Mouse (Mus musculus) T-helper 2 cell (primary cell): ENCODE results near the gene Stxbp6.

Source experiments
- in situ Hi-C: fragments of 300-600 bp; cut with MboI, MseI; formaldehyde crosslinking; loops from one replicate; pipeline ENCODE4 v1.15.1; 2025; ENCODE audit warnings: high pct_unique_total_duplicates

Stxbp6 gene

DNA sequence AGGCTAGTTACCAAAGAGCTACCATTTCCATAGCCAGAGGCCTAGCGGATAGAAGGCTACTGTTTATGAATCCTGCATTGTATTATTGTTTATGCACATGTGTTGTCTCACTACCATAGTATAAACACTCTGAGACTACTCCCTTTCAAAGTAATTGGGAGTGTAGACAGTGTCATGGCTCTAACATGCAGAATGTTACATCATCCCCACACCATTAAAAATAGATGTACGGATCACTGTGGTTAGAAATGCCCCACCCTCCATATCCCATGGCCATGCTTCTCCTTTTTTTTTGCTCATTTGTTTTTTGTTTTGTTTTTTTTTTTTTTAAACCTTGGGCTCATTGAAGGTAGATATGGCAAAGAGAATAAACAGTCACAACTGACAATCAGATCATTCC lies 154.9 kb downstream of the Stxbp6 start:
- in situ Hi-C loops, result no loop called here

DNA sequence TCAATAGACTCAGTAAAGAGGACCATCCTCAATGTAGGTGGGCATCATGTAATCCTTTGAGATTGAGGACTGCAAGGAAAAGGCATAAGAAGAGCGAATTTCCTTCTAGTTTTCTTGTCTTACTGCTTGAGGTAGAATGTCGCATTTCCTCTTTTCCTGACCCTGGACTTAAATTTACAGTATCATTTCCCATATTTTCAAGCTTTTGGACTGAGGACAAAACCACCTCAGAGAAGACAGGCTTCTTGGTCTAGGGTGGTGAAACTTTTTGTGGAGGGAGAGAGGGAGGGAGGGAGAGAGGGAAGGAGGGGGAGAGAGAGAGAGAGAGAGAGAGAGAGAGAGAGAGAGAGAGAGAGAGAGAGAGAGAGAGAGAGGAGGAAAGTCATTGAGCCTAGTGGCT lies 155.6 kb downstream of the Stxbp6 start:
- in situ Hi-C loops, result no loop called here

DNA sequence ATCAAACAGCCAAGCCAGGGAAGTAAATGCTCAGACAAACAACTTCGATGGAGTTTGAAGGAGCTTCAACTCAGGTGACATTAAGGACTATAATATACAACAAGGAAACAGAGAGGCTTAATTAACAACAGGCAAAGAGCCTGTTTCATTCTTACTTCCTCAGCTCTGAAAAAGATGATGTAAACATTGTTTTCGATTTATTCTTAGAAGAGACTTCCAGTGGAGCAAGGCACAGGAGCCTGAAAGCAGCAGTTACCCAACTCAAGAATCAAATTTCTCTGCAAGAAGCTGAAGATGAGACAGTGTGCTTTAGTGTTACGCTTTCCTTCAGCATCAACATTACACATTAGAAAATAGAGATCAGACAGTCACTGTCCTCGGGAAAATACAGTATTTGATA lies 160.7 kb downstream of the Stxbp6 start:
- in situ Hi-C loops, result no loop called here

DNA sequence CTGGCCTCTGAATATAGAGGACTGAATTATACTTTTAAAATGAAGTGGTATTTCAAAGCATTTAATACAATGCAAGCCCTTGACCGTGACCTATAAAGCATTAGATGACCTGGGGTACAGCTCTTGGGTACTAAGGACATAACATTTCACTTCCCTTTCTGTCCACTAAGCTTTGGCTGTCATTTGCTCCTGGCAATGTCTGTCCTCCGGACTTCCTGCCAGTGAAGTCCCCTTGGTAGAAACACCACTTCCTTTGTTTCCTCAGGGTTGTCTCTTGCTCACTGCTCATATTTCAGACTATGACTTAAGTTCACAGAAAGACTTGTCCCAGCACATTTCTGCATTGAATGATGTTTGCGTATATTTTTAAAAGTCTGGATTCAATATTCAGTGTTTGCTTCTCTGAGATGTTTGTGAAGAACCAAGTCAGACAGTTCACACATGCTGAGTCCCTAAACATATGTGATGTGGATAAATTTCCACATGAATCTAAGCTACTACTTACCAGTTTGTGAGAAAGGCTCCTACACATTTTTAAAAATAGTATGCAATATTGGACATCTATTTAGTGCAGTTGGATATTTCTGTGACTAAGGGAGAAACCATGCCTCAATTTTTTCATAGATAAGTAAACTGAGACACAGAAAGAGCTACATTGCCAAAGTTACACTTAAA lies 166.3 kb downstream of the Stxbp6 start:
- in situ Hi-C loops, result no loop called here

DNA sequence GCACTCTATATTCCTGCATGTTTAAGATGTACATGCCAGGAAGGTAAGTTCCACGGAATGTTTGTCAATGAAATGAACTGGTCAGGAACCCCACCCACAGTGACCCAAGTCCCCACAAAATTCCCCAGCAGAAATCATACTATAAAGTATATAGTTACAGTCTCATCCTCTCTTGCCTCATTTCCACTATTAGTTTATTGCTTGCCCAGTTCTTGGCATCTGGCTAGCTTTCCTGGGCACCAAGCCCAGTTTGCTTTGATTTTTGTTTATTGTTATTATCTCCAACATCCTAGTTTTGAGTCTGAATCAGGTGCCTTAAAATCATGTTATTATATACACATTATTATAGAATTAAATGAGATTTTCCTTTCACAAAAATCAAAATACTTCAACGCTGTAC lies 168.5 kb downstream of the Stxbp6 start:
- in situ Hi-C loops, result no loop called here

DNA sequence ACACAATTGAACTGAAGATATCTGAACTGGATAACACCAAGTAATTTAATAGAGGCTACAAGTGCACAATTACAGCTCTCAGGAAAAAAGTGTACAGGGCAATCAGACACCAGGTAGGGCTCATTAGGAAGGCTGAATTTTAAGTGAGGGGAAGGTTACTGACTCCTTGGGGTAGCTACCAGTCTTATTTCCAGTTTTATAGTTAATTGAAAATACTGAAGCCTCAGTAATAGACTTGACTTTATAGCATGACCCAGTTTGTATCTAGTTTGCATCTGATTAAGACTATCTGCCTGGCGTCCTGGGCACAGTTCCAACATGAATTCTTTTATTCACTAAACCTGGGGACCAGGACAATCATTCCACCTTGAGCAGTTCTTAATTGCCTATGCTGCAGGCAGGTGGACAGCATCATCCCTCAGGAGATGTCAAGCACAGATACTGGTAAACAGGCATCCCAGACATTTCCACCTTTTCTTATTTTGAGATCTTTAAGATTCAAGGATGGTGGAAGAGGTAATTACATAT lies 171.2 kb downstream of the Stxbp6 start:
- in situ Hi-C loops, result no loop called here

DNA sequence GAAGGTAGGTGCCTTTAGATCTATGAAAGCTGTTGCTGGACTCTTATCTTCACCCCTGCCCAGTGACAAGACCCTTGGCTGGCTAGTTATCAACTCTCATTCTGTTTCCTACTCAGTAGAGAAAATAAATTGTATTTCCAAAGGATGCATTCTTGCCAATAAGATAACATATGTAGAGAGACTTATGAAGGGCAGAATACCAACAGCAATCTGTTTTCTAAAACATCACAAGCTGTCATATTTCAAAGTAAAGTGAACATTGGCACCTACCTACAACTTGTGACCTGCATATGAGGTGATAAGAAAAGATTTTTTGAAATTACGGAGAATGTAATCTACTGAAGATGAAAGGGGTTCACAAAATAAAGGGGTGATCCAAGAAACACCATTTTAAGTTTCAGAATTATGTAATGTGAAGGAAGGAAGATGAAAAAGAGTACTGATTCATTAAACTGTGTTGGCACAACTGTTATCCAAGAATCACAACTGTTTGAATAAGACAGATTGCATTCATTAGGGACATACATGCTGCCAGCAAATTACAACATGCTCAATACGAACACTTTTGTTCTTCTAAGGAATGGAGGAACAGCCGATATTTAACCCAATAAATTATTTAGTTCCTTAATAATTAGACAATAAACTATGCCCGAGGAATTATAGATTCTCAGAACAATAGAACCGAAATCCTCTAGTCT lies 175.2 kb downstream of the Stxbp6 start:
- in situ Hi-C loops, result no loop called here

DNA sequence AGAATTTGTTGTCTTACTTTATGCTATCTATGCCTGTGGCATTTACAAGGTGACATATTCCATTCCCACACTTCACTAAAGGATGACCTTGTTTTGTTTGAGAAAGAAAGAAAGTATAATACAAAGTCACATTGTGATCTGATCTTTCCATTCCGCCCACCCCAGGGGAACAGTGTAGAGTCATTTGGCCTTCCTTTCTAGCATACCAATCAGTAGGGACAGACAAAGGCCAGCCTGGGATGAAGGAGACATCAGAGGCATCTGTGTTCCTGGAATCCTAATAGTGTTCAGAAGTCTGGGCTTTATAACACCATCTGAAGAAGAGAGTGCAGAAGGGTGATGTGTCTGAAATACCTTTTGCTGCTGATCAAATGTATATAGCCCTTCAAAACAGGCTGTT lies 178.0 kb downstream of the Stxbp6 start:
- in situ Hi-C loops, result no loop called here

DNA sequence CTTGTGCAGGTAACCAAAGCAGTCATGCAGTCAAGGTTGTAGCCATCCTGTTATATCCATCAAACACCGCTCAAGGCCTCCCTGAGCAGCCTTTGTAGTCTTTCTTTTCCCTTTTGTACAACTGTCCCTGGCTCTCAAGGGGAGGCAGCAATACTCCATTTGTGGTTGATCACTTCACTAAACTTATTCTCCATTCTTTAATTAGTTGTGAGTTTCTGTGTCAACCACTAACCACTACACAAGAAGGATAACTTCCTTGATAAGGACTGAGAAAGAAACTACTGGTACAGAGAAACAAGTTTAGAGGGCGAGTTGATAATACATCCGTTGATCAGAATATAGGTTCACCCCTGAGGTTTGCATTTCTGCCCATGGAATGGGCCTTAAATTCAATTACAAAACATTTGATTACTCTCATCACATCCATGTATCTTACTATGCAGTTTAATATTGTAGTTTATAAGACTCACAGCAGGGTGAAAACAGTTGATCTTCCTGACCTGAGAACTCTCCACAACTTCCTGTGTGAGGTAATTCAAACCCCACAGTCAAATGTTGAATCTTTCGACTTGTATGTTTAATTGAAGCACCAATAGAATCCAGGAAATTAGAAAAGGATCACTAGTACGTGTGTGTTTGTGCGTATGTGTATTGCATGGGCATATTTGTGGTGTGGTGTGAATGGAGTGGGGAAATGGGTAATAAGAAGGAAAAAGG lies 184.7 kb downstream of the Stxbp6 start:
- in situ Hi-C loops, result no loop called here

DNA sequence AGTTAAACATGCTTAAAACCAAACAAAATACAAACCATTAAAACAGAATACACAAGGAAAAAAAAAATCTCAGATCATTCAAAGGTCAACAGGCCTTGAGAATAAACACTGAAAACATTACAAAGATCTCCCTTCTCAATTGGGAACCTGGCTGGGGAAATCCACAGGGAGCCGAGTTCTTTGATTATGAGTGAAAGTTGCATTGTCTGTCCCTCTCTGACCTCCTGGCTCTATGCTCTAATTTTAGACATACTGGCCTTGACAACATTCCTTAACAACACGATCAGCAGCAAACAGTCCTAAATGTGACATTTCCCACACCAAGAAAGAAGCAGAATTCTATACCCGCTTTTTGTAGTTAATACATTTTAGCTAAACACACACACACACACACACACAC lies 187.7 kb downstream of the Stxbp6 start:
- in situ Hi-C loops, result no loop called here

DNA sequence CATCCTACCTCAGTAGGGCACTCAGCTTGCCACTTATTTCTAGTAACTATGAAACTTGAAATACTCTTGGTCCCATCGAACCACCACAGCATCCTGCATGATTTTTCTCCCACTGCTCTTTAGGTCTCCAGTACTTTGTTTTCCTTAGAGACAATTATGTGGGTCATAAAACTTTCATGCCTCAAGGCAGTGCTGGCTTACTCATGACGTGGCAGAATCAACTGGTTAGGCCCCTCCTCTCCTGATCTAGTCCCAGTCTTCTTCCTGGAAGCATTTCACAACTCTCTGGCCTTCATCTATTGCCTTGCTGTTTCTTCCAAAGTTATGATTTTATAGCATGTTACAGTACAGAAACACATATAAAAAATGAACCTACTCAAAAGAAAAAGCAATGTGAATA lies 201.8 kb downstream of the Stxbp6 start:
- in situ Hi-C loops, result no loop called here

DNA sequence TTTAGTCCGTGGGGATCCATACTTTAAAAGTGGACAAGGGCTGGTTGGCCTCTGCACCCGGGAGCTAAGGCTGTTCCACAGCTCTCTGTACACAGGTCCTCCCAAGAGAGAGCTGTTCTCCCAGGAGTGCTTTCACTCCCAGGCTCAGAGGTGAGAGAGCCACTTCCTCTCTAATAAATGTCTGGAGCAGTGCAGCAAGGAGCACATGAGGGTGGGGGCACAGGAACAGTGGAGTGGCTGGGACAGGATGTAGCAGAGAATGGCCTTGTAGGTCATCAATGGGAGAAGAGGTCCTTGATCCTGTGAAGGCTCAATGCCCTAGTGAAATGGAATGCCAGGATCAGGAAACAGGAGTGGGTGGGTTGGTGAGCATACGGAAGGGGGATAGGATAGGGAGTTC lies 209.1 kb downstream of the Stxbp6 start:
- in situ Hi-C loops, result no loop called here

DNA sequence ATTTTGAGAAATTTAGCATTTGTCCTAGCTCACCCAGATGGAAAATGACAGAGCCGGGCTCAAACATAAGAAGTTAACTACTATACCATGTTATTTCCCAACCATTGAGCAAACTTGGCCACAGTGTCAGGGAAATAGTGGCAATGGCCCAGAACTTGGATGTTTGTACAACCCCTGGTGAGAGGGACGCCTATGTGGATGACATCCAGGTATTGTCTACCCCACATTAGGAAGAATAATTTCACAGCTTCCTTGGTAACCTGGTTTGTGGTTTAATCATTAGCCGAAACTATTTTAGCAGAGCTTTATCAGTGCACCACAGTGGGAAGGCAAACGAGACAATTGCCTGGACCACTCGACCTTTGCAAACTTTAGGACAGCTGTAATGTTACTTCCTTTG lies 215.1 kb downstream of the Stxbp6 start:
- in situ Hi-C loops, result loop anchor here (10.0 kb wide), 1 partner anchor 815 kb away; no protein-coding TSS in a partner anchor

DNA sequence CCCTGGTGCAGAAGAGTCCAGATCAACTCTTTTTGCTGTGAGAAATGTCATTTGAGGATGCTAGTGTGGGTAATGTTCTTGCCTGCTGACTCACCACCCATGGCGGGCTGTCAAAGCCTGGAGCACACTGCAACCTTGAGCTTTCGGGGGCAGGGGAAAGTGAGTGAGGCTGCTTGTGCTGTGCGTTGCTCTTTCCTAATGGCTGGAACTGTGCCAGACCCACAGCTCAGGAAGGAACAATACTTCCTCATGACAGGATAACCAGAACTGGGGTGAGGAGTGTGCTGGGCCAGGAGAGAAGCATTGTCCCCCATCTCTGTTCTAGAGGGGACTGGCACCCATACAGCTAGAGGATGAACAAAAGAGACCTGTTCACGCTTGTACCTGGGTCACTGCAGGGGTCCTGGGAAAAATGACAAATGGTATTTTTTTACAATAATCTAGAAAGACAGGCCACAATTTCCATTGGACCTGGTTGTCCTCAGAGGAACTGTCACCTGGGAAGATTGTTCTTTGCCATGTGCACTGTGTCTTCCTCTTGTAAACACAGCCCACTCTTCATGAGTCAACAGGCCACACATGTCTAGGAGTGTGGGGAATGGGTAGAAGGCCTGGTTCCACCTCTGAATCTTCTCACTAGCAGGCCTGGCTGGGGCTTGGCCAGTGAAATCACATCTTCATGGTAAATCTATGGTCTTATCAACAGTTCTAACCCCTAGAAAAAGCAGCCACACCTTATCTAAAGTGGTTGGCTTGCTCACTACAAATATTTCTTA lies 216.2 kb downstream of the Stxbp6 start:
- in situ Hi-C loops, result loop anchor here (10.0 kb wide), 1 partner anchor 817 kb away; no protein-coding TSS in a partner anchor

DNA sequence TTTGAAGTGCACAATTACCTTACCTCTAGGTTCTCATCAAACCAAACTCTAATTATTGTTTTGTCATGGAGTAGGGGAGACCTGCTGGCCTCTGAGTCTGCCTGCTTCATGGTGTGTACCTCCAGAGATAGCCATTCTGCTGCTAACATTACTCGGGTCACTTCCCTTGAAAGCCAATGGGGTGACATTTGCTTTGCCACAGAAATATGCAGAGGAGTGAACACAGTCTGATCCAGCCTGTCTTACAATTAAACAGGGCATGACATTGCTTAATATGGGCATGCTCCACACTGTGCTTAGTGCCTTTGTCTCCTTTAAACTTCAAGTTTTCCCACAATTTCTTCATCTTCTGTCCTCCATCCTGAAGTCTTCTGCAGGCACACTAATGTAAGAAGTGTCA lies 222.5 kb downstream of the Stxbp6 start:
- in situ Hi-C loops, result loop anchor here (10.0 kb wide), 1 partner anchor 823 kb away; no protein-coding TSS in a partner anchor

DNA sequence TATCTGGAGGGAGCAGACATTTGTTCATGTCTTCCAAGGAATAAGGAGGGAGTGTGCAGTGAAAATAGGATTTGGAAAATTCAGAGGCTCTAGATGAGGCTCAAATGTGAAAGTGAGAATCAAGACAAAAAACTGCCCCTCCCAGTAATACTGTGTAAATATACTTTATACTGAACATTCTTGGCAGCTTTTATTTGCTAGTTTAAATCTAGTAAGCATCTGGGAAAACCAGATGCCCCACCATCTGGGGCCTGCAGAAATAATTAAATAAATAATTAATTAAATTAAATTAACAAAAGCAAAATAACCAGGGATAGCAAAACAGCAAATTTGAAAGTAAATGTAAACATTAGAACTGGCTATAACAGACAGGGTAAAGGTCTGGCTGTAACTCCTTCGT lies 224.0 kb downstream of the Stxbp6 start:
- in situ Hi-C loops, result loop anchor here (10.0 kb wide), 1 partner anchor 824 kb away; no protein-coding TSS in a partner anchor

DNA sequence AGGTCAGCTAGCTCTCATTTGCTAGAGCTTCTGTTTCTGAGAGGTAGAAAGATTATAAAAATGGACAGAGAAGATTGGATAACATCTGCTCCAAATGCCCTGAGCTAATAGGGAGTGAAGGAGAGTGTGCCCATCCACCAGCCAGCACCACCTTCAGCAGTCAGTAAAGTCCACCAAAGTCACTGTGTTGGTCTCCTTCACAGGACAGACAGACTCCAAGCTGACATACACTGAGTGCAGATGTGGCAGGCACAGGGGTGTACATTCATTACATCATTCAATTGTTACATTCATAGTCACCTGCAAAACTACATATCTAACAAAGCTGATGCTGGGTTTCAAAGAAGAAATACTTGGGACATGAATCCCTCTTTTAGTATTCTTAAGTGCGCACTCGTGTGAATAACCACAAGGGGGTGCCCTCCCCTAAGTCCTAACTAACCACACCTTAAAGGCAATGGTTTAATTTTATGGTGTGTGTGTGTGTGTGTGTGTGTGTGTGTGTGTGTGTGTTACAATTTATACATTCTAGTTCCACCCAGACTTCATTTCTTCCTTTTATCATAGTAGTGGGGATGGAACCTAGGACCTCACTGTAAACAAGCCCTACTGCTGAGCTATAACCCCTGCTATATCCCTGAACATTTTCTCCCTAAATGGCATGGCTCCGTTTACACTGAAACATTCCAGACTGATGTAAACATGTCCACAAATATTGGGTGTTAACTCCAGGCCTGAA lies 225.9 kb downstream of the Stxbp6 start:
- in situ Hi-C loops, result loop anchor here (25.0 kb wide), 1 partner anchor 339 kb away; no protein-coding TSS in a partner anchor

DNA sequence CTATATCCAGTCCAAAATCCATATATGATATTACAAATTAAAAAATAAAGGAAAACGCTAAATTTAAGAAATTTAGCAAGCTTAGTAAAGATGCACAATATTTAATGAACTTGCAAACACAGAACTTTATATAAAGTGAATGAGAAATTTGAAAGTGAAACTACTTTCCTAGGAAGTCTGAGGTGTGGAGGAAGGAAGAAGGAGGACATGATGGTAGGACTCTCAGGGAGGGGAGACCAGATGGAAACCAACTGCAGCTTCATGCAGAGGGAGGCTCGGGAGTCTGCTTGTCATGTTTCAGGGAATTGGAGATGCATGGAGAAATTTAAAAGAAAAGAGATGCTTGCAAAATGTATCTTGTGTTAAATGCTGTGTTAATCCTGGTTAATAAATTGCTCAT lies 233.9 kb downstream of the Stxbp6 start:
- in situ Hi-C loops, result loop anchor here (25.0 kb wide), 1 partner anchor 347 kb away; no protein-coding TSS in a partner anchor

DNA sequence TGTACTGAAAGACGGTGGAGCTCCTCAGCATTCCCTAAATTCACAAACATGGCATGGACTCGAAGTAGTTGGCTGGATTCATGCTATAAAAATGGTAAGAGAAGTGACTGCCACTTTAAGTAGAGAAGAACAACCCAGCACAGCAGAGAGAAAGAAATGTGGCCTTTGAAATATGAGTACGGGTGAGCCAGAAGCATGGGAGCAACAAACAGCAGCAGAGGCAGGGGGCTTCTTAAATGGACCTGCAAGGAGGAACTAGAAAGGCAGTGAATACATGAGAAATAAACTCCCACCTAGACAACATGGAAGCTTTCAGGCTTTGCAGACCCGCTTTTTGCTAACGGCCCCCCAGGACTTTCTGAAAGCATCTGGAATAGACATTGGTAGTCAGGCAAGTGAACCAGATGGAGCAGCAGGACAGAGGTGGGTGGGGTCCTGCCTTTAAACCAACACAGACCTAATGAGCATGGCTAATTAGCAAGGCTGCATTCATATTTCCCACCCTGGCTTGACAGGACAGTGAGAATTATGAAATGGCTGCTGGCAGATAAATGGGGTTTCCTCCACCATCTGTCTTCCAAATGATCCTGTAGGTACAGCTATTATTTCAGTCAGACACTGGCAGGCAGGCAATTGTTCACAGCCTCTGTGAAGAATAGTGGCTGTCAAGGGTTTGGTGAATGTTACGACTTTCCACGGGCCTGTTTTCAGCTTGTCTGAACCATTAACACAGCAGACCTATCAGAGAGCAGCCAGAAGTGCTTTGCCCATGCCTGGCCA lies 234.7 kb downstream of the Stxbp6 start:
- in situ Hi-C loops, result loop anchor here (25.0 kb wide), 1 partner anchor 348 kb away; no protein-coding TSS in a partner anchor
